Mouse (Mus musculus) embryonic facial prominence, embryonic 10.5 days (tissue): Measurements from ENCODE around the gene Akap5. TPM values are rescaled to one million over a fixed set of nuclear protein-coding genes. Genes with fewer than 3 reads are reported as not detected.

ENCODE experiments used
- DNase-seq: peaks from one replicate; pipeline ENCODE4 v3.0.0-alpha.2; 2017; ENCODE audit warnings: low spot score
- H3K27ac ChIP-seq: fragments of 300-500 bp; sonication (generic); replicated peaks from 2 replicates; pipeline ENCODE4 v1.5.1; 2016; ENCODE audit warnings: mild to moderate bottlenecking
- H3K27me3 ChIP-seq: fragments of 300-500 bp; sonication (generic); replicated peaks from 2 replicates; pipeline ENCODE4 v1.6.1; 2016; ENCODE audit warnings: low read depth, mild to moderate bottlenecking; ENCODE audit not compliant: poor library complexity, severe bottlenecking
- H3K36me3 ChIP-seq: fragments of 300-500 bp; sonication (generic); replicated peaks from 2 replicates; pipeline ENCODE4 v1.6.1; 2016; ENCODE audit warnings: mild to moderate bottlenecking, moderate library complexity
- H3K4me1 ChIP-seq: fragments of 300-500 bp; sonication (generic); 2 replicates; pipeline ENCODE4 v1.6.1; 2016
- H3K4me3 ChIP-seq: fragments of 300-500 bp; sonication (generic); 2 replicates; pipeline ENCODE4 v1.5.1; 2016; ENCODE audit warnings: mild to moderate bottlenecking, moderate library complexity
- H3K9me3 ChIP-seq: fragments of 300-500 bp; sonication (generic); 2 replicates; pipeline ENCODE4 v1.6.1; 2016; ENCODE audit warnings: mild to moderate bottlenecking
- WGBS: fragments of 180-500 bp; shearing (Covaris S2); methylation state at CpG from one replicate; pipeline ENCODE4 v1.1.7; 2016; 5-methylcytosine and 5-hydroxymethylcytosine counted together
- polyA plus RNA-seq: library from polyadenylated mRNA; unstranded; fragments of >200 nt; fragmentation: Nextera tagmentation; extraction: Ambion mirVana; gene quantifications from 2 replicates; pipeline ENCODE4 v1.2.1, GENCODE M21; 2016

Gene Akap5
- polyA plus RNA-seq, 1 experiment from 2014 or later = 2.3 TPM

GRCm38 (mm10) chr12:76318282-76319212, 6.1 kb upstream of the Akap5 start:
- peaks cover 4% of the 10 kb centered on the region; the same call in 1 of the 2 replicates for H3K4me1 ChIP-seq
- H3K4me3 ChIP-seq = no peak overlapping the region
- H3K9me3 ChIP-seq = no peaks in the 10 kb centered on the region
- H3K27ac ChIP-seq = no peak overlapping the region; the same call in 1 of the 2 replicates
- WGBS = 76% methylated on average over 9 of the region's 9 CpGs
- no peak for DNase-seq
- peaks cover 79% of the 10 kb centered on the region for H3K36me3 ChIP-seq
- H3K27me3 ChIP-seq = no peaks in the 10 kb centered on the region

DNA sequence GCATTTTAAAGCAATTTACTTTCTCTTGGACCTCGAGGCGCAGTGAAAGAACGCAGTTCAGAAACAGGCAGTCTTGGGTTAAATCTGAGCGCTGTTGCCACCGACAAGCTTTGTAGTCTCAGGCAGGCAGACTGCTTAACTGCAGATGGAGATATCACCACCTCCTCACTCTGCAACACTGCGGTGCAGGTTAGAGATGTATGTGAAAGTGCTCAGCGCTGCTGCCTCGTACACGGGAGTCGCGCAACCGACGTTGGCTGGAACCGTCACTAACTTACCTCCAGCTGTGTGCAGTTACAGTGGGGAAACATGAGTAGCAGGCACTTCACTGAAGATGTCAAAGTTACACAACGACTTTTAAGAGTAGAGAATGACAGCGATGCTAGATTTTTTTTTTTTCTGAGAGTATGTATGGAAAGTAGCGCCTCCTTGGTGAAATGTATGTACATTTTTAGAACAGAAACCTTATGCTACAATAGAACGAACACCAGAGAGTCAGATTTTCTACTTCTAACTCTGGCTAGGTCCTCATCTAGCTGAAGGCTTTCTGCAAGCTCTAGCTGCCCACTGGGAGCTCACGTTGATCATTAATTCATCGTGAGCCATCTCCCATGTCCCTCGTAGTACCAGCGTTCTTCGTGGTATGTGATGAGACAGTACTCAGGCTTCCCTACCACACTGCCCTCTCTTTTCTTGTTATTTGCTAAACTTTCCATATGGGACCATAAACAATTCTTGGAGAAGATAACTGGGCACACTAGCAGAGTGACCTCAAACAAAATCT, 1.9 kb downstream of the Akap5 start:
- WGBS = 92% methylated on average over 23 of the region's 23 CpGs
- H3K27ac ChIP-seq = no peak overlapping the region
- H3K9me3 ChIP-seq = no peaks in the 10 kb centered on the region
- H3K4me1 ChIP-seq = peaks cover 12% of the 10 kb centered on the region
- no peak for DNase-seq
- H3K36me3 ChIP-seq = peaks cover 8% of the 10 kb centered on the region
- H3K4me3 ChIP-seq = no peak overlapping the region
- peaks cover 17% of the 10 kb centered on the region for H3K27me3 ChIP-seq

- 90% methylated on average over 6 of the region's 6 CpGs for WGBS
- Histone ChIP-seq H3K27me3 (peaks cover 17% of the 10 kb centered on the region), H3K4me1 (peaks cover 12% of the 10 kb centered on the region), H3K4me3 (no peak overlapping the region), H3K27ac (no peak overlapping the region), H3K9me3 (no peaks in the 10 kb centered on the region), H3K36me3 (peaks cover 8% of the 10 kb centered on the region)
- DNase-seq = no peak
These were observed 4.1 kb downstream of the Akap5 start for GRCm38 (mm10) chr12:76328567-76329354.

DNA sequence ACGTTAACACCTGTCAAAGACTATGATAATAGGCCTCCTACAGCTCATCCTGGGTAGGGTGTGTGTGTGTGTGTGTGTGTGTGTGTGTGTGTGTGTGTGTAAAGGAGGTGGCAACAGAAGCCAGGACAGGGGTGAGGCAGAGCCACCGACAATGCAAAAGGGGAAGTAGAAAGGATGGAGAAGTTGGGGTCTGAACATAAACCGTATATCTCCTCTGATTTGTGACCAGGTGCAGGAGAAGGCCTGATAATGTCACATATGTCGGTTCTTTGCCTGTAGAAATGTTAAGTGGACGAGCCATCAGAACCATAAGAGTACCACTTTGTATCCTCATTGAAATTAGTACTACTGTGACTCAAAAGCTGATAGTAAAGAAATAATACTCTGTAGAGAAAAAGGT, 9.0 kb downstream of the Akap5 start:
- no peaks in the 10 kb centered on the region for H3K36me3 ChIP-seq
- DNase-seq = no peak
- WGBS = 89% methylated on average over 5 of the region's 5 CpGs

GRCm38 (mm10) chr12:76335641-76336040, 10.9 kb downstream of the Akap5 start:
- no peaks in the 10 kb centered on the region for H3K27me3 ChIP-seq
- H3K27ac ChIP-seq = no peak overlapping the region
- H3K4me1 ChIP-seq = no peaks in the 10 kb centered on the region
- no peak for DNase-seq
- no peaks in the 10 kb centered on the region for H3K36me3 ChIP-seq
- no peak overlapping the region for H3K4me3 ChIP-seq
- WGBS = 86% methylated on average over 5 of the region's 5 CpGs
- H3K9me3 ChIP-seq = no peaks in the 10 kb centered on the region

More for the DNA sequence above, 9.0 kb downstream of the Akap5 start:
- Histone ChIP-seq H3K9me3 (no peaks in the 10 kb centered on the region), H3K4me3 (no peak overlapping the region), H3K27me3 (no peaks in the 10 kb centered on the region), H3K27ac (no peak overlapping the region), H3K4me1 (no peaks in the 10 kb centered on the region)

DNA sequence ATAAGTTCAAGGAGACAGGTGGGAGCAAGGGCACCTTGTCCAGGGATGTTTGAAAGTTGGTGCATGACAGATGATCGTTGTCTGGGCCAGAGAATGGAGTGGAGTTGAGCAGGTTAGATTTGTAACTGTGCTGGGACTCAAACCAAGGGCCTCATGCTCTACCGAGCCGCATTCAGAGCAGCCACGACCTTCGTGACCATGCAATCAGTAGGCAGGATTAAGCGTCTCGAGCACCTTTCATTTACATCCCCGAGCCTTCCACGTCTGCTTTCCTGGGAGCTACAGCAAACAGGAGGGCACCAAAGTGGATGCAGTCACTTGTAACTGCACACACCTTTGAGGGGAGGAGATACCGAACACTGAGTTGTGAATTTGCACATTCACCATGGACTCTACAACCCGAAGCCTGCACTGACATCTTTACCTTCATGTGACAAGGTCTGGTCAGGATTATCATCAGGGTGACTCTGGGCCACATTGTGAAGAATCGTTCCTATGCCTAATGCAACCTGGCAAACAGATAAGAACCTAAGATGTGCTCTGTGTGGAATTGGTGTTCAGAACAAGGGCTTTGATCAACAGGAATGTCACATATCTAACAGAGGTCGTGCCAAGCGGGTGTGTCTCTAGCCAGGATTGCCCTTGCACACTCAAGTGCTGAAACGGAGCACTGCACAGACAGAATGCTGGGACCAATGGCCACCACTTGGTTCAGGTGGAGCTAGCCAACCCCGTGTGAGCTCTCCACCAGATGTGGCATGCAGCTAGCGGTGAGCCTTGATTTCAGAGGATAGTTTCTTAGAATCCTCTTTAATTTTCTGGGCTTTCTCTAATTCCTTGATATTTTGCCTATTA, 11.6 kb downstream of the Akap5 start:
- Histone ChIP-seq H3K9me3 (no peaks in the 10 kb centered on the region), H3K4me1 (no peaks in the 10 kb centered on the region), H3K27ac (no peak overlapping the region), H3K27me3 (no peaks in the 10 kb centered on the region), H3K36me3 (no peaks in the 10 kb centered on the region), H3K4me3 (no peak overlapping the region)
- WGBS = 84% methylated on average over 17 of the region's 17 CpGs
- no peak for DNase-seq

DNA sequence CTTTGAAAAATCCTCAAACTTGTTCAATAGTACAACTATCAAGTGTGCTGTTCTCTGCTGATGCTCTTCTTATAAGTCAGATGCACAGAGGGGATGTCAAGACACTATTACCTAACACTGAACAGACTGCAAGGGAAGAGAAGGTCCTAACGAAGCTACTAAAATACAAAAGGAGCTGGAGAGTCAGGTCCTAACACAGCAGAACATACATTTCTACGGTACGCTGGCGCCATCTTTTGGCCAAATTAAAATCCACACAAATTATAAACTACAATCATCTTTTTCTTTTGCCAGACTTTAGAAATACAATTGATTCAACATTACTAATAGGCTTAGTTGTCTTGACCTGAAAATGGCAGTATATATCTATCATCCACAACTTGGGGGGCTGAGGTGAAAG, 16.4 kb downstream of the Akap5 start:
- no peak overlapping the region for H3K27ac ChIP-seq
- H3K4me3 ChIP-seq = no peak overlapping the region
- H3K9me3 ChIP-seq = no peaks in the 10 kb centered on the region
- WGBS = 9% methylated on average over 4 of the region's 4 CpGs
- DNase-seq = peak; percentile 38
- no peaks in the 10 kb centered on the region for H3K4me1 ChIP-seq
- peaks cover 8% of the 10 kb centered on the region; the same call in 1 of the 2 replicates for H3K36me3 ChIP-seq
- no peaks in the 10 kb centered on the region for H3K27me3 ChIP-seq

- no peaks in the 10 kb centered on the region for H3K9me3 ChIP-seq
- no peaks in the 10 kb centered on the region for H3K27me3 ChIP-seq
- DNase-seq = no peak
- H3K36me3 ChIP-seq = peaks cover 43% of the 10 kb centered on the region
- H3K4me3 ChIP-seq = no peak overlapping the region
- peaks cover 5% of the 10 kb centered on the region; the same call in 1 of the 2 replicates for H3K4me1 ChIP-seq
- WGBS = 84% methylated on average over 6 of the region's 6 CpGs
- H3K27ac ChIP-seq = no peak overlapping the region
These were observed 21.2 kb downstream of the Akap5 start for GRCm38 (mm10) chr12:76345759-76346455.

DNA sequence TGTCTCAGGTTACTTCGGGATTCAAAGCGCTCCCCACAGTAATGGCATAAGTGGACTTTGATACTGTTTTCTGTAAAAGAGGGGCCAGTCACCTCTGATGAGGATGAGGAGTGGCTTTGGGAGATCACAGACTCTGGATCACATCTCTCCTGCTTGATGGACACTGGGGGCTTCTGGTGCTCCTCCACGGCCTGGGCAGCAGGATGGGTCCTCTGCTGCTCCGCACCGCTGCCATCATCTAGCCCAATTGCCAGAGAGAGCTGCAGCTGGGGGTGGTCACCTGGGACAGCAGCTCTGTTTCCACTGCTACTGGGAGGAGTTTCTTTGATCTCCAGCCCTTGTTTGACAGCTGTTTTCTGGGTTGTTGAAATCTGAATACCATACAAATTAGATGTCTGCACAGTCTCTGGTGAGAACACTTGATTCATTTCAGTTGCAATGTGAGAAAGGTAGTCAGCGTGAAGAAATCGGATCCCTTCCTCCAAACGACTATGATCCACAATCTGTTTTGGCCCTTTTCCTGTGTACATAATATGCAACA, 25.1 kb downstream of the Akap5 start:
- Histone ChIP-seq H3K9me3 (no peaks in the 10 kb centered on the region), H3K4me3 (no peak overlapping the region), H3K36me3 (peaks cover 72% of the 10 kb centered on the region), H3K27ac (no peak overlapping the region), H3K27me3 (no peaks in the 10 kb centered on the region), H3K4me1 (peaks cover 5% of the 10 kb centered on the region; the same call in 1 of the 2 replicates)
- DNase-seq = peak; percentile 34
- 79% methylated on average over 8 of the region's 8 CpGs for WGBS

DNA sequence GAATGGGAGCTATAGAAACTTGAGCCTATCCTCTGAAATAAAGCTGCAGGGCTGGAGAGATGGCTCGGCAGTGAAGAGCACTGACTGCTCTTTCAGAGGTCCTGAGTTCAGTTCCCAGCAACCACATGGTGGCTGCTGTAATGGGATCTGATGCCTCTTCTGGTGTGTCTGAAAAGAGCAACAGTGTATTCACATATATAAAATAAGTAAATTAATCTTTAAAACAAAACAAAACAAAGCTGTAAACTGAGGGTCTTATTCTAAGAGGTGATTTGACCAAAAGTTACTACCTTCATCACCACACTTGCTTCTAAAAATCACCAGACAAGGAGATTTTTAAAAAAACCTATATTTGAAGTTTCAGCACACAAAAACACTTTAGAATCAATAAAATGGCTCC, 36.2 kb downstream of the Akap5 start:
- Histone ChIP-seq H3K27me3 (no peaks in the 10 kb centered on the region), H3K4me3 (no peak overlapping the region), H3K9me3 (no peaks in the 10 kb centered on the region), H3K27ac (no peak overlapping the region), H3K36me3 (peaks cover 28% of the 10 kb centered on the region), H3K4me1 (peaks cover 2% of the 10 kb centered on the region; the same call in 1 of the 2 replicates)
- 61% methylated on average over 1 of the region's 1 CpGs for WGBS
- DNase-seq = no peak
